Mouse (Mus musculus) lung, adult 2 months (tissue): ENCODE measurements around the gene Gck.

Experiments used
- CTCF ChIP-seq: fragments of 200-500 bp; IDR thresholded peaks from 2 replicates; pipeline ENCODE4 v1.5.1; 2011; ENCODE audit warnings: mild to moderate bottlenecking, low read length, control low read depth; ENCODE audit not compliant: insufficient read depth
- POLR2A ChIP-seq: fragments of 200-500 bp; IDR thresholded peaks from 2 replicates; pipeline ENCODE4 v1.6.1; 2011; ENCODE audit warnings: low read depth, mild to moderate bottlenecking, control low read depth, low read length, borderline replicate concordance; ENCODE audit errors: extremely low read depth

GRCm38 (mm10) chr11:5976106-5976505 is 26.2 kb upstream of the Gck start:
- no peak for TF ChIP-seq CTCF
- TF ChIP-seq POLR2A = no peak
